Mouse (Mus musculus): Measurements from ENCODE around the gene Cox7a2l. TPM values are rescaled to one million over a fixed set of nuclear protein-coding genes. Genes with fewer than 3 reads are reported as not detected.

Gene Cox7a2l
- total RNA-seq, 2 experiments from 2014 or later = 151 to 172 TPM

DNA sequence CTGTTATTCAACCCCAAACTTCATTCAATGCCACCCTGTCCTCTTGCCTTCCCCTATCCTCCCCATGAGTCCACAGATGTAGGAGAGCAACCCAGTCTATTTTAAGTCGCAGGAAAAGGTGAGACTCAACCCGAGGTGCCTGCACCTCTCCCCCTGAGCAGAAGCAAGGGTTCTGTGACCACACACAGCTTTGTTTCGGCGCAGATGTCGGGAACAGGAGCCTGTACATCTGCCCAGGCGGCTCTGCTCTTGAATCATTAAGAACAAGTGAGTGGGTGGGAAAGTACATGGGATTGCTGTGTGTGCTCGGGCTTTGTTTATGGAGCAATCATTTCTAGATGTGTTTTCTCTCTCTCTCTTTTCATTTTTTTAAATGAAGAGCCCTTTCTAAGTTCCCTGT is 7.6 kb upstream of the Cox7a2l start:
- Histone ChIP-seq H3K27ac (no peak overlapping the region), H3K4me3 (no peak overlapping the region)
- intact Hi-C loops (cut with DNase I) = no loop called here
- no peak for DNase-seq
- TF ChIP-seq CTCF (IDR thresholded peaks at IDR 0.05) = no peak

GRCm38 (mm10) chr17:83522590-83523379 is 5.7 kb upstream of the Cox7a2l start:
- TF ChIP-seq CTCF (IDR thresholded peaks at IDR 0.05) = no peak
- intact Hi-C loops (cut with DNase I) = no loop called here
- Histone ChIP-seq H3K4me3 (no peak overlapping the region), H3K27ac (no peak overlapping the region)
- DNase-seq = no peak

- intact Hi-C loops (cut with DNase I) = no loop called here
- Histone ChIP-seq H3K4me3 (no peak overlapping the region), H3K27ac (no peak overlapping the region)
- DNase-seq = no peak
- TF ChIP-seq CTCF (IDR thresholded peaks at IDR 0.05) = no peak
These were observed 4.8 kb upstream of the Cox7a2l start for GRCm38 (mm10) chr17:83521881-83522280.

DNA sequence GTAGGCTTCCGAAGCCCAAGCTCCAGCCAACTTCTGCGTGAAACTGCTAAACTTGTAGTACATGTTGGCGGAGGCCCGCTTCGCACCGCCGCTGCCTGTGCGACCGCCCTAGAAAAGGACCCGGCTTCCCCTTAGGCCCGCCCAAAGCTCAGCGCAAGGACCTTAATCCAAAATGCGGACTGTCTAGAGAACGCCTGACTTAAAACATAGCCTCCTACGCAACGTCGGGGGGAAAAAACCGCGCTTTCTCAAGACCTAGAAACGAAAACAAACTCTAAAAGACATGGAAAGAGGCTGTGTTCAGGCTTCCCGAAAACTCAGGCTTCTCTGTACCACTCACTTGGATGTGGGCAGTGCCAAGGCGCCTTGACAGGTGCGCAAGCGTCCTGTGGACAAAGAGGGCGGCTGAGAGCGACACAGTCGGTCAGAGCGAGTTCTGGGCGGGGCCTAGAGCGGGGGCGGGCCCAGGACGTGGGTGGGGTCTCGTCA is 2.9 kb downstream of the Cox7a2l start:
- DNase-seq = peak; percentile 94
- TF ChIP-seq CTCF (IDR thresholded peaks at IDR 0.05) = 0 out of 2 replicates have a peak, but pooled peaks have one; percentile 16
- intact Hi-C loops (cut with DNase I) = loop anchor here (1.0 to 5.0 kb wide), 2 partner anchors 162 to 242 kb away; partner anchors contain the start of gene Eml4
- peak overlapping the region; percentile 80 for H3K4me3 ChIP-seq
- H3K27ac ChIP-seq = peak overlapping the region; percentile 97

- TF ChIP-seq CTCF (IDR thresholded peaks at IDR 0.05) = no peak
- DNase-seq = no peak
- peak overlapping the region; percentile 80 for H3K4me3 ChIP-seq
- intact Hi-C loops (cut with DNase I) = loop anchor here (1.0 to 5.0 kb wide), 2 partner anchors 161 to 241 kb away; partner anchors contain the start of gene Eml4
- peak overlapping the region; percentile 97 for H3K27ac ChIP-seq
These were observed 3.4 kb downstream of the Cox7a2l start for GRCm38 (mm10) chr17:83513655-83514212.

GRCm38 (mm10) chr17:83512130-83512529 is 5.0 kb downstream of the Cox7a2l start:
- Histone ChIP-seq H3K27ac (no peak overlapping the region), H3K4me3 (peak overlapping the region; percentile 80)
- no peak for DNase-seq
- TF ChIP-seq CTCF (IDR thresholded peaks at IDR 0.05) = no peak
- intact Hi-C loops (cut with DNase I) = loop anchor here (5.0 kb wide), 1 partner anchor 160 kb away; the partner anchor contains the start of gene Eml4

- intact Hi-C loops (cut with DNase I) = no loop called here
These were observed 13.4 kb downstream of the Cox7a2l start for GRCm38 (mm10) chr17:83503693-83504092.

GRCm38 (mm10) chr17:83499692-83500091 is 17.4 kb downstream of the Cox7a2l start:
- intact Hi-C loops (cut with DNase I) = no loop called here
- Histone ChIP-seq H3K27ac (no peak overlapping the region), H3K4me3 (no peak overlapping the region)
- no peak for DNase-seq
- no peak for TF ChIP-seq CTCF (IDR thresholded peaks at IDR 0.05)

More at GRCm38 (mm10) chr17:83503693-83504092, 13.4 kb downstream of the Cox7a2l start:
- DNase-seq = no peak
- no peak overlapping the region for H3K27ac ChIP-seq
- TF ChIP-seq CTCF (IDR thresholded peaks at IDR 0.05) = no peak
- no peak overlapping the region for H3K4me3 ChIP-seq

DNA sequence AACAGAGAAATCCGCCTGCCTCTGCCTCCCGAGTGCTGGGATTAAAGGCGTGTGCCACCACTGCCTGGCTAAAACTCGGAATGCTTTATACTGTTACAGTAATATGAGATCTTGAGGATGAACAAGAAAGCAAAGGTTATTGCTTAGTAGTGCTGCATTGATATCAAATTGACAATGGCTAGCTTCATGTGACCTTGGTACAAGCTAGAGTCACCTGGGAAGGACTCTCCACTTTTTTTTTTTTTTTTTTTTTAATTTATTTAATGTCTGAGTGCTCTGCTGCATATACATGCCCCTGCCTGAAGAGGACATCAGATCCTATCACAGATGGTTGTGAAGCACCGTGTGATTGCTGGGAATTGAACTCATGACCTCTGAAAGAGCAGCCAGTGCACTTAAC is 18.2 kb downstream of the Cox7a2l start:
- no peak for TF ChIP-seq CTCF (IDR thresholded peaks at IDR 0.05)
- Histone ChIP-seq H3K4me3 (no peak overlapping the region), H3K27ac (no peak overlapping the region)
- intact Hi-C loops (cut with DNase I) = no loop called here
- DNase-seq = no peak

DNA sequence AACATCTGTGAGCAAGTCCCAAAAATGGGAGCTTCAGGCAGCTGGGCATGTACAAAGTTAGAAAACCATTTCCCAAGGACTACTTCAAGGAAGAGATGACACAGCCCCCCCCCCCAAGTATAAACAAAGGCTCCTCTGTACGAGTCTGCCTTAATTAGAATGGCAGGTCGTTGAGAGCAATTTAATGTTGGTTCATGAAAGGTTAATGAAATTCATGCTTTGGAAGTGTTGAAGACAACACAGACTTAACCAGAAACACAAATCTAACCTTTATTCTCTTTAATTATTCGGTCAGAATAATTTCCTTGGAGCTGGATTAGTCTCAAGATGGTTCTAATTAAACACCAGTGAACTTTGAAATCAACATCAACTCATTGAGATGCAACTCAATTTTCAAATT is 29.4 kb downstream of the Cox7a2l start:
- intact Hi-C loops (cut with DNase I) = no loop called here
- no peak for DNase-seq
- TF ChIP-seq CTCF (IDR thresholded peaks at IDR 0.05) = no peak
- H3K4me3 ChIP-seq = no peak overlapping the region
- no peak overlapping the region for H3K27ac ChIP-seq

DNA sequence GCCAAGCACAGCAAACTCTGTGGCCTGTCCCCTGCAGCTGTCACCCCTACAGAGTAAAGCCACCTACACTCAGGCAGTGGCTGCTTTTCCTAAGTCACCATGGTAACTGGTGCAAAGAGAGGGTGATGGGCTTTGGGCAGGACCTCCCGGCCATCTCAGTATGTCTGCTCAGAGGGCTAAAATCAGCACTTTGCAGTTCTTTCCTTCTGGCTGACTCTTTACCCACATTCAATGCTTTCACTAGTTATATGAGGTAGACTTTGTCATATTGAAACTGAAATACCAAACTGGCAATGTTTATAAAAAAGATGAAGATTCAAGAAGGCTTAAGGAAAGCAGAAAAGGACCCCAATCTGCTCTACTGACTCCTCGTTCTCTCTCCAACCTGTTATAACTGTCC is 33.3 kb downstream of the Cox7a2l start:
- TF ChIP-seq CTCF (IDR thresholded peaks at IDR 0.05) = no peak

GRCm38 (mm10) chr17:83482817-83483536 is 34.2 kb downstream of the Cox7a2l start:
- intact Hi-C loops (cut with DNase I) = no loop called here
- no peak for DNase-seq
- Histone ChIP-seq H3K27ac (no peak overlapping the region), H3K4me3 (no peak overlapping the region)
- TF ChIP-seq CTCF (IDR thresholded peaks at IDR 0.05) = no peak

More for the DNA sequence above, 33.3 kb downstream of the Cox7a2l start:
- no peak overlapping the region for H3K27ac ChIP-seq
- DNase-seq = no peak
- H3K4me3 ChIP-seq = no peak overlapping the region
- intact Hi-C loops (cut with DNase I) = no loop called here

- H3K4me3 ChIP-seq = no peak overlapping the region
- no peak for DNase-seq
- no peak overlapping the region for H3K27ac ChIP-seq
- no peak for TF ChIP-seq CTCF (IDR thresholded peaks at IDR 0.05)
- intact Hi-C loops (cut with DNase I) = no loop called here
These were observed 35.6 kb downstream of the Cox7a2l start for GRCm38 (mm10) chr17:83481551-83481950.

Data from gastrocnemius, adult 2 months (tissue).